ENCODE assay signal across 19 mouse cellular contexts in genomic region chr1:78490143-78490542, GRCm38 (mm10). TPM values are rescaled to one million over a fixed set of nuclear protein-coding genes. Genes with fewer than 3 reads are reported as not detected.
A peak's percentile ranks its signal among the peaks of the same experiment; 100 is the strongest.
DNase-seq lines count a peak whose midpoint lies in the region; ATAC-seq and TF ChIP-seq lines count a peak whose summit lies in the region.
"Had no signal": no experiment of that assay in that cellular context is flagged by ENCODE, and none has a peak within 500 bp of the region (broad histone marks: within the 10 kb centered on the region; RNA-seq: fewer than 3 reads in every experiment).

No protein-coding gene starts in this region.

- no peaks in the 10 kb centered on the region for H3K27me3 ChIP-seq in limb, embryonic 11.5 days (ENCODE audit: control insufficient read depth, insufficient read depth, low read length)
- no peaks in the 10 kb centered on the region for H3K27me3 ChIP-seq in limb, embryonic 10.5 days (ENCODE audit: low read depth, poor library complexity, severe bottlenecking)
- no peaks in the 10 kb centered on the region for H3K27me3 ChIP-seq in MEL (ENCODE audit: control insufficient read depth in 1 of 2, insufficient read depth in 2 of 2, low read length in 2 of 2)
- no peaks in the 10 kb centered on the region for H3K27me3 ChIP-seq in limb, embryonic 13.5 days
- H3K27me3 ChIP-seq: lung, embryonic 15.5 days; midbrain, embryonic 13.5 days had no signal

- H3K9ac ChIP-seq in limb, embryonic 11.5 days (ENCODE audit: low read length) = no peak overlapping the region
- no peak overlapping the region; the same call in 1 of the 2 replicates for H3K9ac ChIP-seq in MEL (ENCODE audit: control insufficient read depth, low read depth, low read length, poor library complexity, severe bottlenecking)
- H3K9ac ChIP-seq in limb, embryonic 13.5 days = no peak overlapping the region

- DNase-seq in limb, embryonic 11.5 days (ENCODE audit: low spot score) = peak; percentile 9
- no peak for DNase-seq in limb, embryonic 10.5 days (ENCODE audit: low spot score)
- peak; percentile 7 to 17 for DNase-seq in B cell, adult 2 months
- peak; percentile 30 for DNase-seq in MEL (ENCODE audit: low read depth, low spot score)
- DNase-seq in urinary bladder, postnatal 14 days (ENCODE audit: low spot score) = no peak
- no peak for DNase-seq in ovary, adult 18-20 months (ENCODE audit: low spot score)
- no peak for DNase-seq in kidney, adult 11 months
- DNase-seq: adrenal gland, postnatal 14 days; heart, adult 2 months; heart, postnatal 4 days; right cerebral cortex, postnatal 25 days had no signal

- TF ChIP-seq EP300 in MEL (IDR thresholded peaks at IDR 0.05; ENCODE audit: low read depth in 1 of 2, low read length in 2 of 2) = no peak

- H3K4me3 ChIP-seq in limb, embryonic 11.5 days (ENCODE audit: low read depth, low read length) = no peak overlapping the region
- H3K4me3 ChIP-seq in limb, embryonic 10.5 days = no peak overlapping the region
- H3K4me3 ChIP-seq in MEL (ENCODE audit: control insufficient read depth in 1 of 2, insufficient read depth in 1 of 2, low read depth in 2 of 2, low read length in 2 of 2) = no peak overlapping the region
- no peak overlapping the region for H3K4me3 ChIP-seq in limb, embryonic 13.5 days

- no peak for ATAC-seq in limb, embryonic 11.5 days (ENCODE audit: insufficient number of reproducible peaks, low FRiP score, low TSS enrichment, low read depth)
- no peak for ATAC-seq in limb, embryonic 13.5 days (ENCODE audit: low FRiP score, low read depth)

- H3K79me2 ChIP-seq in MEL (ENCODE audit: control insufficient read depth, insufficient read depth, low read length, poor library complexity) = peaks cover 30% of the 10 kb centered on the region

- H3K4me1 ChIP-seq in limb, embryonic 11.5 days (ENCODE audit: control insufficient read depth, insufficient read depth, low read length) = 0 out of 2 replicates have a peak, but pooled peaks cover 6% of the 10 kb centered on the region
- H3K4me1 ChIP-seq in limb, embryonic 10.5 days = peaks cover 18% of the 10 kb centered on the region
- H3K4me1 ChIP-seq in MEL (ENCODE audit: control insufficient read depth in 1 of 2, insufficient read depth in 2 of 2, low read length in 2 of 2) = peaks cover 5 to 7% of the 10 kb centered on the region in 2 experiments
- H3K4me1 ChIP-seq in limb, embryonic 13.5 days = peaks cover 23% of the 10 kb centered on the region

- H3K4me2 ChIP-seq in limb, embryonic 11.5 days (ENCODE audit: low read depth, severe bottlenecking) = no peak overlapping the region
- peak overlapping the region; percentile 93; the same call in 1 of the 2 replicates for H3K4me2 ChIP-seq in limb, embryonic 13.5 days (replicated peaks)

- H3K36me3 ChIP-seq in limb, embryonic 11.5 days (ENCODE audit: control insufficient read depth, insufficient read depth, low read length) = no peaks in the 10 kb centered on the region
- peaks cover 6% of the 10 kb centered on the region; the same call in 1 of the 2 replicates for H3K36me3 ChIP-seq in limb, embryonic 10.5 days
- H3K36me3 ChIP-seq in MEL (ENCODE audit: control insufficient read depth in 1 of 2, insufficient read depth in 2 of 2, low read length in 2 of 2) = peaks cover 0 to 27% of the 10 kb centered on the region in 2 experiments; a peak in 3 of 4 replicates
- H3K36me3 ChIP-seq in limb, embryonic 13.5 days = no peaks in the 10 kb centered on the region; the same call in 1 of the 2 replicates
- H3K36me3 ChIP-seq: lung, embryonic 15.5 days; midbrain, embryonic 13.5 days had no signal

- no peak for TF ChIP-seq CTCF in MEL (IDR thresholded peaks at IDR 0.05 in 2 of 3, conservative IDR thresholded peaks at IDR 0.05 in 1 of 3; ENCODE audit: control insufficient read depth in 1 of 3, insufficient read depth in 1 of 3, low read depth in 2 of 3, low read length in 3 of 3, poor library complexity in 1 of 3, severe bottlenecking in 1 of 3)

- TF ChIP-seq POLR2A in MEL (IDR thresholded peaks at IDR 0.05; ENCODE audit: control insufficient read depth in 1 of 2, insufficient read depth in 1 of 2, low read depth in 1 of 2, low read length in 2 of 2, poor library complexity in 1 of 2) = no peak

- no peaks in the 10 kb centered on the region for H3K9me3 ChIP-seq in limb, embryonic 11.5 days (ENCODE audit: control insufficient read depth, low read length)
- no peaks in the 10 kb centered on the region for H3K9me3 ChIP-seq in limb, embryonic 10.5 days (replicated peaks)
- no peaks in the 10 kb centered on the region for H3K9me3 ChIP-seq in MEL (replicated peaks; ENCODE audit: insufficient read depth, low read length)
- H3K9me3 ChIP-seq in limb, embryonic 13.5 days = no peaks in the 10 kb centered on the region
- H3K9me3 ChIP-seq: lung, embryonic 15.5 days; midbrain, embryonic 13.5 days had no signal

- no peak for TF ChIP-seq RAD21 in MEL (IDR thresholded peaks at IDR 0.05; ENCODE audit: low read depth, low read length)

- H3K27ac ChIP-seq in limb, embryonic 11.5 days (replicated peaks; ENCODE audit: low read depth, low read length) = no peak overlapping the region
- H3K27ac ChIP-seq in limb, embryonic 10.5 days = no peak overlapping the region
- H3K27ac ChIP-seq in MEL (ENCODE audit: control insufficient read depth, low read depth, low read length) = no peak overlapping the region
- H3K27ac ChIP-seq in limb, embryonic 13.5 days = no peak overlapping the region
- H3K27ac ChIP-seq: midbrain, embryonic 13.5 days had no signal

- WGBS in limb, embryonic 11.5 days = 87% methylated on average over 1 of the region's 1 CpGs
- 81% methylated on average over 1 of the region's 1 CpGs for WGBS in limb, embryonic 10.5 days
- WGBS in limb, embryonic 13.5 days = 78% methylated on average over 1 of the region's 1 CpGs

TF ChIP-seq in MEL, 35 proteins besides CTCF, POLR2A, EP300 and RAD21:
- TF ChIP-seq UBTF (IDR thresholded peaks at IDR 0.05; ENCODE audit: borderline replicate concordance, insufficient read depth, low read depth, low read length) = no peak
- TF ChIP-seq ELF1 (IDR thresholded peaks at IDR 0.05; ENCODE audit: low read depth, low read length) = no peak
- TF ChIP-seq JUND (IDR thresholded peaks at IDR 0.05; ENCODE audit: low read depth, low read length) = no peak
- TF ChIP-seq MAZ (IDR thresholded peaks at IDR 0.05; ENCODE audit: low read depth, low read length) = no peak

RNA-seq across cellular contexts. Expression of gene Farsb, which starts 1.4 kb away (rescaled TPM):
- polyA plus RNA-seq in limb, embryonic 11.5 days (2014; fragmentation: Nextera tagmentation; extraction: Ambion mirVana) = 161 and 165 TPM in 2 replicates
- 154 and 155 TPM in 2 replicates for polyA plus RNA-seq in limb, embryonic 10.5 days (2016; fragmentation: Nextera tagmentation; extraction: Ambion mirVana)
- total RNA-seq in MEL (2012; rRNA removed) = 113 and 119 TPM in 2 replicates
- polyA plus RNA-seq in MEL (2012; ENCODE audit: insufficient read depth in 1 of 2, insufficient read length in 2 of 2, low read depth in 1 of 2, low replicate concordance in 2 of 2, missing spikeins in 1 of 2) = 100 to 1,000 TPM; 122 to 154 TPM
- 137 and 138 TPM in 2 replicates for polyA plus RNA-seq in limb, embryonic 13.5 days (2015; fragmentation: Nextera tagmentation; extraction: Ambion mirVana)

RNA-seq across cellular contexts. Expression of gene Mogat1, which starts 20.6 kb away (rescaled TPM):
- not detected in 2 replicates for polyA plus RNA-seq in limb, embryonic 11.5 days (2014; fragmentation: Nextera tagmentation; extraction: Ambion mirVana)
- polyA plus RNA-seq in limb, embryonic 10.5 days (2016; fragmentation: Nextera tagmentation; extraction: Ambion mirVana) = 0.19 and 0.34 TPM in 2 replicates
- total RNA-seq in MEL (2012; rRNA removed) = not detected in 2 replicates
- polyA plus RNA-seq in MEL (2012; ENCODE audit: insufficient read depth in 1 of 2, insufficient read length in 2 of 2, low read depth in 1 of 2, low replicate concordance in 2 of 2, missing spikeins in 1 of 2) = not detected
- polyA plus RNA-seq in limb, embryonic 13.5 days (2015; fragmentation: Nextera tagmentation; extraction: Ambion mirVana) = 0.72 TPM in 1 of 2 replicates, not detected in the other
- total RNA-seq: ES-E14; heart, adult 2 months; heart, postnatal 4 days; layer of hippocampus, adult 2 months; left cerebral cortex, postnatal 10 days had no signal
- polyA plus RNA-seq: kidney, embryonic 14.5 days; stomach, embryonic 14.5 days had no signal

RNA-seq across cellular contexts. Expression of gene BC035947, which starts 21.8 kb away (rescaled TPM):
- 0.31 and 0.74 TPM in 2 replicates for polyA plus RNA-seq in limb, embryonic 11.5 days (2014; fragmentation: Nextera tagmentation; extraction: Ambion mirVana)
- 0.09 and 0.19 TPM in 2 replicates for polyA plus RNA-seq in limb, embryonic 10.5 days (2016; fragmentation: Nextera tagmentation; extraction: Ambion mirVana)
- not detected in 2 replicates for total RNA-seq in MEL (2012; rRNA removed)
- polyA plus RNA-seq in MEL (2012; ENCODE audit: insufficient read depth in 1 of 2, insufficient read length in 2 of 2, low read depth in 1 of 2, low replicate concordance in 2 of 2, missing spikeins in 1 of 2) = not detected
- 0.38 and 0.47 TPM in 2 replicates for polyA plus RNA-seq in limb, embryonic 13.5 days (2015; fragmentation: Nextera tagmentation; extraction: Ambion mirVana)
- total RNA-seq: heart, adult 2 months; heart, postnatal 4 days had no signal

Comparison
In these comparisons a context has a peak if more than half of its experiments do, and no peak if none do; other contexts are left out.
1. DNase-seq: peak in limb, embryonic 11.5 days (single experiment), B cell, adult 2 months (2 of 2) and MEL (single experiment); none in limb, embryonic 10.5 days (single experiment), urinary bladder, postnatal 14 days (single experiment), ovary, adult 18-20 months (single experiment) and kidney, adult 11 months (single experiment).